Mouse (Mus musculus): ENCODE measurements around the gene Odf3l2. TPM values are rescaled to one million over a fixed set of nuclear protein-coding genes. Genes with fewer than 3 reads are reported as not detected.
A peak's percentile ranks its signal among the peaks of the same experiment; 100 is the strongest.

The Odf3l2 gene
- polyA plus RNA-seq, 1 experiment from 2014 or later = 0.17 TPM

- WGBS = 5% methylated on average over 23 of the region's 23 CpGs
- DNase-seq = peak; percentile 53
Observed at GRCm38 (mm10) chr10:79638486-79639204, 6.9 kb downstream of the Odf3l2 start.

DNA sequence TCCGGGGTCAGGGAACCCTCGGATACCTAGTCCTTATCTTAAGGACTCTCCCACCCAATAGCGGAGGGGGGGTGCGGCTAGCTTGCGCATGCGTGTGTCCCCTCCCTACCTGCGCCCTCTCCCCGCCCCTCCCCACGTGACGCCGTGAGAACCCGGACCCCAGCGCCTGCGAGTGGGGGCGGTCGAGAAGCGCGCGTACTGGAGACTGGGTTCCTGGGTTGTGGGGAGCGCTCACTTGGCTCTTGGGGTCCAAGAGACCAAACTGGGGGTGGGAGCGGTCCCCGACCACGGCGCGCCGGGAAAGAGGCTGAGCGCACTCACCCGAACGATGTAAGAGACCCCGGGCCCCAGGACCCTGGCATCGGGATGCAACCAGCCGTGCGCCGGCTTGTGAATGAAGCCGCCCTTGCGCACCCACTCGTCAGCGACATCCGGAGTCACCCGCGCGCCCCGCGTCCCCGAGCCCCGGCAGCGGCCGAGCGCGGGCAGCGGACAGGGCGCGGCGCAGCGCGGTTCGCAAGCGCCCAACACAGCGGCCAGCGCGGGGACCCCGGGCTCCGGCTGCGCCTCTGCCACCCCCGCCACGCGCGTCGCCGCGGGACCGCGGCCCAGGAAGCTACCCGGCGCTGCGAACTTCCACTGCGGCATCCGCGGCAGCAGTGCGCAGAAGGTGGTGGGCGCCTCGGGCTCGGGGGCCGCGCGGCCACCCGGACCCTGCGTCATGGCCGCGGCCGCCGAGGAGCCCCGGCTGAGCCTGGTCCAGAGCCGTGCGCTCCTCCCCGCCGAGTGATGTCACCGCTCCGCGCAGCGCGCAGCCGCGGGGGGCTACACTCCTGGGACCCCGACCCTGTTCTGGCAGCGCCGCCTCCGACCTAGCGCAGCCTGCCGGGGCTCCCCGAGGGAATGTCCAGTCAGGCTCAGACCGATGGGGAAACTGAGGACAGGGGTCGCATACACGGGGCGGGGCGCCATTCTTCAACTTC, 8.1 kb downstream of the Odf3l2 start, which contains the start of gene Shc2:
Gene Shc2, minus strand, starts transcription at position 791 of the 983 bp plus-strand sequence.
- peaks cover 11% of the 10 kb centered on the region; the same call in 1 of the 2 replicates for H3K4me1 ChIP-seq (ENCODE audit: control insufficient read depth, insufficient read depth, low read length)
- peak within 1 kb of the TSS; percentile 93 for H3K27ac ChIP-seq (replicated peaks; ENCODE audit: low read depth, low read length)
- no peaks in the 10 kb centered on the region for H3K9me3 ChIP-seq (ENCODE audit: control insufficient read depth, low read length)
- peak within 1 kb of the TSS; percentile 71 for H3K4me2 ChIP-seq (ENCODE audit: low read length)
- H3K4me3 ChIP-seq (replicated peaks; ENCODE audit: low read depth, low read length) = peak within 1 kb of the TSS; percentile 63
- WGBS = under 1% methylated on average over 116 of the region's 116 CpGs
- DNase-seq = peak; percentile 89
- peak; percentile 85 for ATAC-seq (ENCODE audit: low FRiP score, low TSS enrichment)
- H3K9ac ChIP-seq (replicated peaks; ENCODE audit: low read length) = peak within 1 kb of the TSS; percentile 83
- H3K27me3 ChIP-seq (ENCODE audit: control insufficient read depth, insufficient read depth, low read length) = peaks cover 10% of the 10 kb centered on the region; the same call in 1 of the 2 replicates
- no peaks in the 10 kb centered on the region for H3K36me3 ChIP-seq (ENCODE audit: control insufficient read depth, insufficient read depth, low read length)

More at GRCm38 (mm10) chr10:79638486-79639204, 6.9 kb downstream of the Odf3l2 start:
- Histone ChIP-seq H3K36me3 (ENCODE audit: control insufficient read depth, insufficient read depth, low read length) (no peaks in the 10 kb centered on the region), H3K27me3 (ENCODE audit: control insufficient read depth, insufficient read depth, low read length) (peaks cover 10% of the 10 kb centered on the region; the same call in 1 of the 2 replicates), H3K9ac (replicated peaks; ENCODE audit: low read length) (peak overlapping the region; percentile 83; the same call in 1 of the 2 replicates), H3K27ac (replicated peaks; ENCODE audit: low read depth, low read length) (peak overlapping the region; percentile 93; the same call in 1 of the 2 replicates), H3K4me2 (ENCODE audit: low read length) (peak overlapping the region; percentile 71), H3K4me1 (ENCODE audit: control insufficient read depth, insufficient read depth, low read length) (peaks cover 11% of the 10 kb centered on the region; the same call in 1 of the 2 replicates), H3K4me3 (replicated peaks; ENCODE audit: low read depth, low read length) (peak overlapping the region; percentile 63), H3K9me3 (ENCODE audit: control insufficient read depth, low read length) (no peaks in the 10 kb centered on the region)
- no peak for ATAC-seq (ENCODE audit: low FRiP score, low TSS enrichment)

GRCm38 (mm10) chr10:79636287-79636686, 9.3 kb downstream of the Odf3l2 start:
- H3K27ac ChIP-seq (replicated peaks; ENCODE audit: low read depth, low read length) = peak overlapping the region; percentile 93
- no peaks in the 10 kb centered on the region for H3K36me3 ChIP-seq (ENCODE audit: control insufficient read depth, insufficient read depth, low read length)
- H3K27me3 ChIP-seq (ENCODE audit: control insufficient read depth, insufficient read depth, low read length) = peaks cover 10% of the 10 kb centered on the region; the same call in 1 of the 2 replicates
- DNase-seq = no peak
- peak overlapping the region; percentile 63 for H3K4me3 ChIP-seq (replicated peaks; ENCODE audit: low read depth, low read length)
- peak overlapping the region; percentile 83; the same call in 1 of the 2 replicates for H3K9ac ChIP-seq (replicated peaks; ENCODE audit: low read length)
- peaks cover 11% of the 10 kb centered on the region; the same call in 1 of the 2 replicates for H3K4me1 ChIP-seq (ENCODE audit: control insufficient read depth, insufficient read depth, low read length)
- WGBS = 75% methylated on average over 8 of the region's 8 CpGs
- no peaks in the 10 kb centered on the region for H3K9me3 ChIP-seq (ENCODE audit: control insufficient read depth, low read length)
- H3K4me2 ChIP-seq (ENCODE audit: low read length) = peak overlapping the region; percentile 71
- ATAC-seq (ENCODE audit: low FRiP score, low TSS enrichment) = 0 out of 2 replicates have a peak, but pooled peaks have one; percentile 12

- WGBS = 83% methylated on average over 17 of the region's 17 CpGs
Observed at GRCm38 (mm10) chr10:79633006-79633777, 12.3 kb downstream of the Odf3l2 start.

GRCm38 (mm10) chr10:79631432-79631831, 14.1 kb downstream of the Odf3l2 start:
- Histone ChIP-seq H3K9ac (replicated peaks; ENCODE audit: low read length) (no peak overlapping the region), H3K27ac (replicated peaks; ENCODE audit: low read depth, low read length) (no peak overlapping the region), H3K27me3 (ENCODE audit: control insufficient read depth, insufficient read depth, low read length) (no peaks in the 10 kb centered on the region), H3K4me2 (ENCODE audit: low read length) (no peak overlapping the region), H3K9me3 (ENCODE audit: control insufficient read depth, low read length) (no peaks in the 10 kb centered on the region), H3K4me3 (replicated peaks; ENCODE audit: low read depth, low read length) (no peak overlapping the region), H3K36me3 (ENCODE audit: control insufficient read depth, insufficient read depth, low read length) (peaks cover 3% of the 10 kb centered on the region; the same call in 1 of the 2 replicates), H3K4me1 (ENCODE audit: control insufficient read depth, insufficient read depth, low read length) (0 out of 2 replicates have a peak, but pooled peaks cover 5% of the 10 kb centered on the region)
- 80% methylated on average over 4 of the region's 4 CpGs for WGBS
- ATAC-seq (ENCODE audit: low FRiP score, low TSS enrichment) = peak; percentile 21; the same call in 1 of the 2 replicates
- DNase-seq = peak; percentile 36

More at GRCm38 (mm10) chr10:79633006-79633777, 12.3 kb downstream of the Odf3l2 start:
- Histone ChIP-seq H3K36me3 (ENCODE audit: control insufficient read depth, insufficient read depth, low read length) (no peaks in the 10 kb centered on the region), H3K9me3 (ENCODE audit: control insufficient read depth, low read length) (no peaks in the 10 kb centered on the region), H3K4me1 (ENCODE audit: control insufficient read depth, insufficient read depth, low read length) (0 out of 2 replicates have a peak, but pooled peaks cover 8% of the 10 kb centered on the region), H3K27ac (replicated peaks; ENCODE audit: low read depth, low read length) (no peak overlapping the region), H3K9ac (replicated peaks; ENCODE audit: low read length) (no peak overlapping the region), H3K4me2 (ENCODE audit: low read length) (no peak overlapping the region), H3K4me3 (replicated peaks; ENCODE audit: low read depth, low read length) (no peak overlapping the region), H3K27me3 (ENCODE audit: control insufficient read depth, insufficient read depth, low read length) (peaks cover 3% of the 10 kb centered on the region; the same call in 1 of the 2 replicates)
- ATAC-seq (ENCODE audit: low FRiP score, low TSS enrichment) = no peak
- DNase-seq = no peak

GRCm38 (mm10) chr10:79628377-79628776, 17.2 kb downstream of the Odf3l2 start:
- 84% methylated on average over 5 of the region's 5 CpGs for WGBS
- Histone ChIP-seq H3K27ac (replicated peaks; ENCODE audit: low read depth, low read length) (no peak overlapping the region), H3K4me1 (ENCODE audit: control insufficient read depth, insufficient read depth, low read length) (no peaks in the 10 kb centered on the region), H3K9ac (replicated peaks; ENCODE audit: low read length) (no peak overlapping the region), H3K4me3 (replicated peaks; ENCODE audit: low read depth, low read length) (no peak overlapping the region), H3K36me3 (ENCODE audit: control insufficient read depth, insufficient read depth, low read length) (peaks cover 10% of the 10 kb centered on the region), H3K9me3 (ENCODE audit: control insufficient read depth, low read length) (no peaks in the 10 kb centered on the region), H3K27me3 (ENCODE audit: control insufficient read depth, insufficient read depth, low read length) (no peaks in the 10 kb centered on the region), H3K4me2 (ENCODE audit: low read length) (no peak overlapping the region)
- DNase-seq (no peak), ATAC-seq (ENCODE audit: low FRiP score, low TSS enrichment) (no peak)

DNA sequence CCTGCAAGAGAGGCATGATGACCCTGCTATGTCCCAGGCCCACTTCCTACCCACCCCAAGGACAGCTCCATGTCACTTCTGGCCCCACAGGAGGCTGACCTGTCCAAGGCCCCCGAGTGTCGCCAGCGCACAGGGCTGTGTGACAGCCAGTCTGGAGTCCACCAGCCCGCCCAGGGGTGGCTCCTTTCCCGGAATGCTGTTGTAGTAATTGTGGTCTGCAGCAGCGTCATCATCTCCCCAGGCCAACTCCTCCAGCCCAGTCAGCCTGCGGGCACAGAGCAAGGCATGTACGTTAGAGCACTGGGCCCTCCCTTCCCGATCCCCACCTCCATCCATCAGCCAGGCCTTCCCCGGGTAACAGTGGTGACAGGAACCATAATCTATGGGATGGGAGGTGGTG, 19.4 kb downstream of the Odf3l2 start:
- WGBS = 90% methylated on average over 10 of the region's 10 CpGs
- no peaks in the 10 kb centered on the region for H3K4me1 ChIP-seq (ENCODE audit: control insufficient read depth, insufficient read depth, low read length)
- DNase-seq (no peak), ATAC-seq (ENCODE audit: low FRiP score, low TSS enrichment) (no peak)
- H3K4me3 ChIP-seq (replicated peaks; ENCODE audit: low read depth, low read length) = no peak overlapping the region
- no peaks in the 10 kb centered on the region for H3K27me3 ChIP-seq (ENCODE audit: control insufficient read depth, insufficient read depth, low read length)
- no peak overlapping the region for H3K4me2 ChIP-seq (ENCODE audit: low read length)
- peaks cover 10% of the 10 kb centered on the region for H3K36me3 ChIP-seq (ENCODE audit: control insufficient read depth, insufficient read depth, low read length)
- H3K27ac ChIP-seq (replicated peaks; ENCODE audit: low read depth, low read length) = no peak overlapping the region
- H3K9ac ChIP-seq (replicated peaks; ENCODE audit: low read length) = no peak overlapping the region
- H3K9me3 ChIP-seq (ENCODE audit: control insufficient read depth, low read length) = no peaks in the 10 kb centered on the region

Data from midbrain, embryonic 14.5 days (tissue).